Mouse (Mus musculus) limb, embryonic 12.5 days (tissue): ENCODE results near the gene Vstm4. TPM values are rescaled to one million over a fixed set of nuclear protein-coding genes. Genes with fewer than 3 reads are reported as not detected.

Experiments used
- polyA plus RNA-seq: library from polyadenylated mRNA; unstranded; fragments of >200 nt; fragmentation: Nextera tagmentation; extraction: Ambion mirVana; gene quantifications from 2 replicates; pipeline ENCODE4 v1.2.1, GENCODE M21; 2016

Gene Vstm4
- polyA plus RNA-seq, 1 experiment from 2014 or later = 7.0 TPM

Other genes with a start within 250 kb of the Vstm4 start
- 0.56 and 1.4 TPM in 2 replicates for gene 3425401B19Rik, start 171.5 kb upstream of the Vstm4 start, polyA plus RNA-seq
- 0.31 and 0.68 TPM in 2 replicates for gene Tmem273, start 70.8 kb upstream of the Vstm4 start, polyA plus RNA-seq
- not detected in 2 replicates for gene Fam170b, start 22.8 kb upstream of the Vstm4 start, polyA plus RNA-seq
- gene Lrrc18, start 134.6 kb downstream of the Vstm4 start, polyA plus RNA-seq = 0.40 and 0.51 TPM in 2 replicates